Mouse (Mus musculus): ENCODE data around the gene Cdh8. TPM values are rescaled to one million over a fixed set of nuclear protein-coding genes. Genes with fewer than 3 reads are reported as not detected.

The Cdh8 gene
- polyA plus RNA-seq, 1 experiment from 2014 or later, result 1.4 TPM

GRCm38 (mm10) chr8:99369166-99369565 lies 47.1 kb downstream of the Cdh8 start:
- ATAC-seq (ENCODE audit: insufficient number of reproducible peaks, low FRiP score), result no peak
- no peak overlapping the region for H3K4me3 ChIP-seq
- H3K9me3 ChIP-seq (replicated peaks), result no peaks in the 10 kb centered on the region
- no peak overlapping the region for H3K9ac ChIP-seq
- no peak overlapping the region for H3K27ac ChIP-seq (ENCODE audit: poor library complexity, severe bottlenecking)
- no peaks in the 10 kb centered on the region for H3K36me3 ChIP-seq
- H3K4me2 ChIP-seq, result no peak overlapping the region
- no peaks in the 10 kb centered on the region for H3K27me3 ChIP-seq (replicated peaks)
- H3K4me1 ChIP-seq (replicated peaks), result no peaks in the 10 kb centered on the region
- whole genome bisulfite sequencing, result 90% methylated on average over 3 of the region's 3 CpGs

GRCm38 (mm10) chr8:99368449-99368848 lies 47.8 kb downstream of the Cdh8 start:
- H3K4me2 ChIP-seq, result no peak overlapping the region
- no peaks in the 10 kb centered on the region for H3K4me1 ChIP-seq (replicated peaks)
- H3K36me3 ChIP-seq, result no peaks in the 10 kb centered on the region
- no peak overlapping the region for H3K27ac ChIP-seq (ENCODE audit: poor library complexity, severe bottlenecking)
- WGBS, result 86% methylated on average over 7 of the region's 7 CpGs
- no peak overlapping the region for H3K9ac ChIP-seq
- no peak overlapping the region for H3K4me3 ChIP-seq
- no peak for ATAC-seq (ENCODE audit: insufficient number of reproducible peaks, low FRiP score)
- H3K9me3 ChIP-seq (replicated peaks), result no peaks in the 10 kb centered on the region
- no peaks in the 10 kb centered on the region for H3K27me3 ChIP-seq (replicated peaks)

- 83% methylated on average over 3 of the region's 3 CpGs for WGBS
- ATAC-seq (ENCODE audit: insufficient number of reproducible peaks, low FRiP score), result no peak
- H3K9ac ChIP-seq, result no peak overlapping the region
- H3K36me3 ChIP-seq, result no peaks in the 10 kb centered on the region
- H3K27ac ChIP-seq (ENCODE audit: poor library complexity, severe bottlenecking), result no peak overlapping the region
- no peak overlapping the region for H3K4me2 ChIP-seq
- no peaks in the 10 kb centered on the region for H3K27me3 ChIP-seq (replicated peaks)
- no peaks in the 10 kb centered on the region for H3K4me1 ChIP-seq (replicated peaks)
- no peaks in the 10 kb centered on the region for H3K9me3 ChIP-seq (replicated peaks)
- H3K4me3 ChIP-seq, result no peak overlapping the region
Observed at GRCm38 (mm10) chr8:99353923-99354322, 62.3 kb downstream of the Cdh8 start.

GRCm38 (mm10) chr8:99353221-99353620 lies 63.0 kb downstream of the Cdh8 start:
- no peaks in the 10 kb centered on the region for H3K27me3 ChIP-seq (replicated peaks)
- no peak overlapping the region for H3K4me2 ChIP-seq
- 72% methylated on average over 1 of the region's 1 CpGs for WGBS
- ATAC-seq (ENCODE audit: insufficient number of reproducible peaks, low FRiP score), result no peak
- H3K36me3 ChIP-seq, result no peaks in the 10 kb centered on the region
- no peaks in the 10 kb centered on the region for H3K4me1 ChIP-seq (replicated peaks)
- H3K27ac ChIP-seq (ENCODE audit: poor library complexity, severe bottlenecking), result no peak overlapping the region
- H3K9ac ChIP-seq, result no peak overlapping the region
- H3K9me3 ChIP-seq (replicated peaks), result no peaks in the 10 kb centered on the region
- H3K4me3 ChIP-seq, result no peak overlapping the region

GRCm38 (mm10) chr8:99349456-99349855 lies 66.8 kb downstream of the Cdh8 start:
- Histone ChIP-seq H3K27ac (ENCODE audit: poor library complexity, severe bottlenecking) (no peak overlapping the region), H3K36me3 (no peaks in the 10 kb centered on the region), H3K27me3 (replicated peaks) (no peaks in the 10 kb centered on the region), H3K9ac (no peak overlapping the region), H3K4me1 (replicated peaks) (no peaks in the 10 kb centered on the region), H3K4me2 (no peak overlapping the region), H3K4me3 (no peak overlapping the region), H3K9me3 (replicated peaks) (no peaks in the 10 kb centered on the region)
- ATAC-seq (ENCODE audit: insufficient number of reproducible peaks, low FRiP score), result no peak

GRCm38 (mm10) chr8:99348618-99349017 lies 67.7 kb downstream of the Cdh8 start:
- H3K36me3 ChIP-seq, result no peaks in the 10 kb centered on the region
- no peak overlapping the region for H3K4me2 ChIP-seq
- WGBS, result 70% methylated on average over 3 of the region's 3 CpGs
- no peaks in the 10 kb centered on the region for H3K27me3 ChIP-seq (replicated peaks)
- ATAC-seq (ENCODE audit: insufficient number of reproducible peaks, low FRiP score), result no peak
- H3K9ac ChIP-seq, result no peak overlapping the region
- H3K27ac ChIP-seq (ENCODE audit: poor library complexity, severe bottlenecking), result no peak overlapping the region
- no peaks in the 10 kb centered on the region for H3K4me1 ChIP-seq (replicated peaks)
- no peak overlapping the region for H3K4me3 ChIP-seq
- no peaks in the 10 kb centered on the region for H3K9me3 ChIP-seq (replicated peaks)

- H3K27me3 ChIP-seq (replicated peaks), result no peaks in the 10 kb centered on the region
- no peak overlapping the region for H3K4me3 ChIP-seq
- no peak overlapping the region for H3K27ac ChIP-seq (ENCODE audit: poor library complexity, severe bottlenecking)
- H3K9me3 ChIP-seq (replicated peaks), result no peaks in the 10 kb centered on the region
- WGBS, result 6% methylated on average over 1 of the region's 1 CpGs
- no peaks in the 10 kb centered on the region for H3K36me3 ChIP-seq
- no peak overlapping the region for H3K9ac ChIP-seq
- no peak overlapping the region for H3K4me2 ChIP-seq
- no peak for ATAC-seq (ENCODE audit: insufficient number of reproducible peaks, low FRiP score)
- peaks cover 3% of the 10 kb centered on the region; the same call in 1 of the 2 replicates for H3K4me1 ChIP-seq (replicated peaks)
Observed at GRCm38 (mm10) chr8:99339310-99339709, 77.0 kb downstream of the Cdh8 start.

GRCm38 (mm10) chr8:99327559-99327958 lies 88.7 kb downstream of the Cdh8 start:
- H3K9ac ChIP-seq, result no peak overlapping the region
- no peak for ATAC-seq (ENCODE audit: insufficient number of reproducible peaks, low FRiP score)
- H3K27me3 ChIP-seq (replicated peaks), result no peaks in the 10 kb centered on the region
- H3K9me3 ChIP-seq (replicated peaks), result no peaks in the 10 kb centered on the region
- H3K27ac ChIP-seq (ENCODE audit: poor library complexity, severe bottlenecking), result no peak overlapping the region
- no peak overlapping the region for H3K4me2 ChIP-seq
- 64% methylated on average over 5 of the region's 5 CpGs for WGBS
- H3K4me3 ChIP-seq, result no peak overlapping the region
- no peaks in the 10 kb centered on the region for H3K4me1 ChIP-seq (replicated peaks)
- H3K36me3 ChIP-seq, result no peaks in the 10 kb centered on the region

- 74% methylated on average over 2 of the region's 2 CpGs for WGBS
- Histone ChIP-seq H3K36me3 (no peaks in the 10 kb centered on the region), H3K27me3 (replicated peaks) (no peaks in the 10 kb centered on the region), H3K4me2 (no peak overlapping the region), H3K4me1 (replicated peaks) (no peaks in the 10 kb centered on the region), H3K9ac (no peak overlapping the region), H3K4me3 (no peak overlapping the region), H3K9me3 (replicated peaks) (no peaks in the 10 kb centered on the region), H3K27ac (ENCODE audit: poor library complexity, severe bottlenecking) (no peak overlapping the region)
- ATAC-seq (ENCODE audit: insufficient number of reproducible peaks, low FRiP score), result no peak
Observed at GRCm38 (mm10) chr8:99314561-99314960, 101.7 kb downstream of the Cdh8 start.

- H3K9me3 ChIP-seq (replicated peaks), result no peaks in the 10 kb centered on the region
- 74% methylated on average over 4 of the region's 4 CpGs for WGBS
Observed at GRCm38 (mm10) chr8:99304184-99304583, 112.1 kb downstream of the Cdh8 start.

GRCm38 (mm10) chr8:99290201-99290600 lies 126.1 kb downstream of the Cdh8 start:
- 78% methylated on average over 1 of the region's 1 CpGs for WGBS
- Histone ChIP-seq H3K4me3 (no peak overlapping the region), H3K9ac (no peak overlapping the region), H3K4me2 (no peak overlapping the region), H3K27ac (ENCODE audit: poor library complexity, severe bottlenecking) (no peak overlapping the region), H3K36me3 (no peaks in the 10 kb centered on the region), H3K9me3 (replicated peaks) (no peaks in the 10 kb centered on the region), H3K4me1 (replicated peaks) (no peaks in the 10 kb centered on the region), H3K27me3 (replicated peaks) (no peaks in the 10 kb centered on the region)
- ATAC-seq (ENCODE audit: insufficient number of reproducible peaks, low FRiP score), result no peak

More at GRCm38 (mm10) chr8:99304184-99304583, 112.1 kb downstream of the Cdh8 start:
- Histone ChIP-seq H3K27me3 (replicated peaks) (no peaks in the 10 kb centered on the region), H3K9ac (no peak overlapping the region), H3K4me2 (no peak overlapping the region), H3K4me3 (no peak overlapping the region), H3K27ac (ENCODE audit: poor library complexity, severe bottlenecking) (no peak overlapping the region), H3K4me1 (replicated peaks) (no peaks in the 10 kb centered on the region), H3K36me3 (no peaks in the 10 kb centered on the region)
- no peak for ATAC-seq (ENCODE audit: insufficient number of reproducible peaks, low FRiP score)

GRCm38 (mm10) chr8:99285103-99285502 lies 131.2 kb downstream of the Cdh8 start:
- no peak for ATAC-seq (ENCODE audit: insufficient number of reproducible peaks, low FRiP score)
- 77% methylated on average over 1 of the region's 1 CpGs for WGBS
- H3K4me2 ChIP-seq, result no peak overlapping the region
- H3K27me3 ChIP-seq (replicated peaks), result no peaks in the 10 kb centered on the region
- no peak overlapping the region for H3K4me3 ChIP-seq
- no peaks in the 10 kb centered on the region for H3K4me1 ChIP-seq (replicated peaks)
- no peak overlapping the region for H3K27ac ChIP-seq (ENCODE audit: poor library complexity, severe bottlenecking)
- no peaks in the 10 kb centered on the region for H3K36me3 ChIP-seq
- no peak overlapping the region for H3K9ac ChIP-seq
- no peaks in the 10 kb centered on the region for H3K9me3 ChIP-seq (replicated peaks)
